Mouse (Mus musculus) macrophage (primary cell): ENCODE measurements around the gene Ppp1r14b. TPM values are rescaled to one million over a fixed set of nuclear protein-coding genes. Genes with fewer than 3 reads are reported as not detected.
A peak's percentile ranks its signal among the peaks of the same experiment; 100 is the strongest.

Experiments
- H3K27ac ChIP-seq: fragments of 350-480 bp; formaldehyde crosslinking; 2 replicates; pipeline ENCODE4 v1.9.0; 2021
- H3K36me3 ChIP-seq: fragments of 350-480 bp; formaldehyde crosslinking; 2 replicates; pipeline ENCODE4 v1.9.0; 2021; ENCODE audit errors: inconsistent target
- H3K4me3 ChIP-seq: fragments of 350-480 bp; formaldehyde crosslinking; 2 replicates; pipeline ENCODE4 v1.9.0; 2021; ENCODE audit errors: inconsistent target
- H3K79me2 ChIP-seq: fragments of 350-480 bp; formaldehyde crosslinking; 2 replicates; pipeline ENCODE4 v1.9.0; 2021; ENCODE audit errors: inconsistent target
- WGBS: methylation state at CpG from one replicate; pipeline ENCODE4 v1.1.7; 2026; ENCODE audit warnings: inconsistent platforms; ENCODE audit not compliant: missing documents; 5-methylcytosine and 5-hydroxymethylcytosine counted together
- polyA plus RNA-seq: library from polyadenylated mRNA; stranded (reverse); fragments of 250-400 nt; gene quantifications from 3 replicates; pipeline ENCODE4 v1.2.4, GENCODE M21; 2018; ENCODE audit warnings: inconsistent platforms
- total RNA-seq, 78 experiments: library from RNA; depleted of rRNA; stranded (reverse); fragments of 250-400 nt; gene quantifications; 1 replicate in 9 of 78; 2 replicates in 24 of 78; 3 replicates in 43 of 78; 4 replicates in 2 of 78; pipeline ENCODE4 v1.2.4; 2018; ENCODE audit warnings: inconsistent platforms in 56 of 78

The Ppp1r14b gene
- total RNA-seq (2018; cell fraction: chromatin; rRNA removed) = 10 to 100 TPM in 22 of 26 experiments, 1 to 10 TPM in 4; 5.2 to 52.6 (median 18.4) TPM
- 100 to 1,000 TPM in 19 of 26 experiments, 10 to 100 TPM in 7; 70.2 to 154 (median 105) TPM for total RNA-seq (2018; cell fraction: cytosol; rRNA removed)
- 10 to 100 TPM; 22.5 to 80.6 (median 39.4) TPM for total RNA-seq (2018; cell fraction: nucleus; rRNA removed)
- polyA plus RNA-seq = 51.9 to 204 TPM (median 81.4 TPM) in 3 replicates

DNA sequence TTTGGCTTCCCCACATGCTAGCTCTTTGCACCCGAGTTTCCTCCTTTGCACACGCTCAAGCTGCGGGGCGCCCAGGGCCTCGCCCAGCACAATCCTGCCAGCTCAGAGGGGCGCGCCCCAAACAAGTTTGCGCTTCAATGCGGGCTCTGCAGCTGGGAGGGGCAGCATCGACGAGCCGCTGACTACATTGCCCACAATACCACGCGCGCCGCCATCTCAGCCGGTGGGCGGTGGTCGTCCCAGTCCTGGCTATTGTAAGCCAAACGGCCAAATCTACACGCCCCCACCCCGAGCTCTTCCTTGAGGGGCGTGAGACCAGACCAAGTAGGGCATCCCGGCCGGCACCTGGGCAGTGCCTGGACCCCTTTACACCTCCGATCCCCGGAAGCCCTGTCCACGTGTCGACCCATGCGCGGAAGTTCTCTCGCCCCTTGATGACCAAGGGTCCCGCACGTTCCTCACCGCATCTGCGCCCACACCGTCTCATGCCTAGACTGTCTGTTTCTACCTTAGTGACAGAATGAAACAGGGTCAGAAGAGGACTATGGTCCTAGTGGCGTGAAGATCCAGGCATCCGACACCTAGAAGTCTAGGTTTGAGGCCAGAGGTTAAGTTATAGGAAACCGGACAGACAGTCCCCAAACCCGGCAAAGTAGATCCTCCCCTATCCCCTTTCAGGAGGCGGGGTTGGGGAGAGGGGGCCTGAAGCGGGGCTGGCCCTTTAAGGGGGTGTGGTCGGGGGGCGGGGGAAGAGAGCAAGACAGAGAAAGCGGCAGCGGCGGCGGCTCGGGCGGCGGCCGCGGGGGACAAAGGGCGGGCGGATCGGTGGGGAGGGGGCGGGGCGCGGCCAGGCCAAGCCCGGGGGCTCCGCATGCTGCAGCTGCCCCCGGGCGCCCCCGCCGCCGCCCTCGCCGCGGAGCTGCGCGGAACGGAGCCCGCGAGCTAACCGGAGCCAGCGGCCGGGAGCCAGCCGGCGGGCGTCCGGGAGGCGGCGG lies at the start of gene Ppp1r14b:
Ppp1r14b (plus strand) TSS at position 758 of the 995 bp plus-strand sequence.
- WGBS = under 1% methylated on average over 80 of the region's 84 CpGs
- H3K79me2 ChIP-seq = peaks cover 41% of the 10 kb centered on the region
- peak within 1 kb of the TSS; percentile 89 for H3K4me3 ChIP-seq
- peak within 1 kb of the TSS; percentile 73 for H3K27ac ChIP-seq
- H3K36me3 ChIP-seq = 0 out of 2 replicates have a peak, but pooled peaks cover 6% of the 10 kb centered on the region

DNA sequence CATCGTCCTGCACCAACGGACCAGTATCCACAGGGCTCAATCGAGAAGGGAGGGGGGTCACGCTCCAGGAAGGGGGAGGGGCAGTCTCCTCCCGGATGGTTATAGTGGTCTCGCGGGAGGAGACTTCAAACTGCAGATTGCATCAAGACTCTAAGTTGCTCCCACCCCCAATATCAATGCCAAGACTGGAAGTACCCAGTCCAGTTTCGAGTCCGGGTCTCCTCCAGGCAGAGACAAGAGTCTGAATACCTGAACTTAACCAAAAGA lies 49.5 kb upstream of the Ppp1r14b start, which contains the start of gene Catsperz:
Catsperz (minus strand) TSS at position 74 of the 267 bp plus-strand sequence.
- Histone ChIP-seq H3K4me3 (no peak within 1 kb of the TSS), H3K36me3 (no peaks in the 10 kb centered on the region), H3K27ac (no peak within 1 kb of the TSS), H3K79me2 (peaks cover 10% of the 10 kb centered on the region)
- 8% methylated on average over 9 of the region's 9 CpGs for WGBS

DNA sequence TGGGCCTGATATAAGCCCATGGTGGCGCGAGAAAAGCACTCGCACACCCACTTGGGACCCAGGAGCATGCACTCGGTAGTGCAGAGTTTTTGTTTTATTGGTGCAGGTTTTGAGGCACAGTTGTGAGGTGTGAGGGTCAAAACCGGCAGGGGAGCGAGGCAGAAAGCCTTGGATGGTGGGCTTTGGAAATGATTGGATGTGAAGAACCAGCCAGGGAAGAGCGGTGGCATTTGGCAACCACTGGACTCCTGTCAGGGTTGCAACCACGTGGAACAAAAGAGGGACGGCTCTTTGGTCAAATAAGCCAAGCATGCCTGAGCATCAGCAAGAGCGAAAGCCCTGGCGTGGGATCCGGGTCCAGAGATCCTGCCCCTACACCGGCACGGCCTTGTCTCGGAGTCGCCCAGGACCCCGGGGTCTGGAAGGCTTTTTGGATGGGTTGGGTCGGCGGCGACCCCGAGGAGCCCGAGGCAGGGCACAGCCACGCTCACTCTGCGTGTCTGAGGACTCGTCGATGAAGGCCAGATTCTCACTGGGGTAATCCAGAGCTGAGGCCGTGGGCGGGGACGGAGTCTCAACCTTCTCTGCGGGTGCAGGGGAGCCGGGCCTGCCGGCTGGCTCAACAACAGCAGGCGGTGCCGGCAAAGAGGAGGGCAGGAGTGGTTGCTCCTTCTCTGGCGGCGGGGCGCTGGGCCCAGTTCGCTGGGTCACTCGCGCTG lies 49.0 kb upstream of the Ppp1r14b start:
- peaks cover 5% of the 10 kb centered on the region for H3K79me2 ChIP-seq

DNA sequence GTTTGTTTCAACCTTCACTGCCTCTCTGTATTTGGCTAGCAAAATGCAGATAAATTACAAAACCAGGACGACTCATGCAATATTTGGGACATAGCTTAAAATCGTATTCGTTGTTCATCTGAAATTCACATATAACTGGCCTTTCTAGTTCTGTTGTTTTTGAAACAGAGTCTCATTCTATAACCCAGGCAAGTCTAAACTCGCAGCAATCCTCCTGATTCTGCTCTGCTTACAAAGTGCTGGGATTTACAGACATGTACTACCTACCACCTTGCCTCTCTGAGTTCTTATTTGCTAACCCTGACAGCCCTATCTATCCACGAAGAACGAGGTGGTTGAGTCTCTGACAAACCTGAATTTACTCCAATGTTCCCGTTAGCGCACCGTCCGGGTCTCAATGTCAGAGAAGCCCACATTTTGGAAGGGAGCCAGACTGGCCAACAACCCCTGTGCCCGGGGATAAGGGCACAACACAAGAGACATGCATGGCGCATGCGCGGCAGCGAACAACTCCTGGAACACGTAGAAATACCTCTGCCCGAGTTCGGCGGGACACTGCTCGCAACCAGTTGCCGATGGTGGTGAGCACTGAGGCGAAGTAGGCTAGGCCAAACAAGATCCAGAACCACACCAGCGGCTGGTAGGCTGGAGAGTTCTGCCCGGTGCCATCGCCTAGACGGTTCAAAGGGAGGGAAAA lies 48.1 kb upstream of the Ppp1r14b start:
- no peak overlapping the region for H3K4me3 ChIP-seq
- no peak overlapping the region for H3K27ac ChIP-seq
- no peaks in the 10 kb centered on the region for H3K36me3 ChIP-seq
- WGBS = 32% methylated on average over 26 of the region's 26 CpGs
- no peaks in the 10 kb centered on the region for H3K79me2 ChIP-seq

More for the DNA sequence above, 49.0 kb upstream of the Ppp1r14b start:
- no peaks in the 10 kb centered on the region for H3K36me3 ChIP-seq
- WGBS = 43% methylated on average over 33 of the region's 40 CpGs
- H3K4me3 ChIP-seq = no peak overlapping the region
- no peak overlapping the region for H3K27ac ChIP-seq

DNA sequence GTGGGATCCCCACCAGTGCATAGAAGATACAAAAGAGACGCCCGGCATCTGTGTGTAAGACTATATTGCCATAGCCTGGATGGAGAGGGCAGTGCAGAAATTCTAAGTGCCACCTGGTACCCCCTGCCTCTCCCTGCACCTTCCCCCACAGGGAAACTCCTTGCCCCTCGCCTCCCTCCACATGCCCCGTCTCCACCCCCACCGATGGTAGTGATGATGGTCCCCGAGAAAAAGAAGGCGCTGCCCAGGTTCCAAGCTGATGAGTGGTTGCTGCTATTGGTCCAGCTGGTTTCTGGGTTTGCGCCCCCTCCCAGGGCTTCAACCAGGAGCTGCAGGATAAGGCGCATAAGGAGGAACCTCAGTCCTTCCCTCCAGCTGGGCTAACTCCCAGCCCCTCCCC lies 46.7 kb upstream of the Ppp1r14b start:
- H3K79me2 ChIP-seq = no peaks in the 10 kb centered on the region
- WGBS = 29% methylated on average over 9 of the region's 9 CpGs
- H3K27ac ChIP-seq = no peak overlapping the region

DNA sequence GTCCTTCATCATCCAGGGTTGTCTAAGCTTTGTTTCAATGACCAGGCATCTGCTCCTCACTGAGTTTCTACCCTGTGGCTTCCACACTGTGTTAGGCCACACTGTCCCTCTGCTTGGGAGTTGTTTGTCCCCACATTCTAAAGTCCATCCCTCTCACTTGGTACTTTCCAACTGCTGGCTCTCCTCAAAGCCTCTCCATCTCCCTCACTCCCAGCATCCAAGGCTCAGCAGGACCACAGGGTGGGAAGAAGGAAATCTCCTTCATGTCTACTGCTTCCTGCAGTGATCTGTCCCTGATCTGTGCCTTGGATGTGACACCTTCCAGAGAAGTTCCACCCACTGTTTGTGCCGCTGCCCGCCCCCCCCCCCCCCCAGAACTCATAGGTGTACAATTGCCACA lies 43.8 kb upstream of the Ppp1r14b start:
- no CpG with 5 or more reads among the region's 2 CpGs for WGBS
- H3K27ac ChIP-seq = no peak overlapping the region

More for the DNA sequence above, 46.7 kb upstream of the Ppp1r14b start:
- Histone ChIP-seq H3K4me3 (no peak overlapping the region), H3K36me3 (no peaks in the 10 kb centered on the region)

DNA sequence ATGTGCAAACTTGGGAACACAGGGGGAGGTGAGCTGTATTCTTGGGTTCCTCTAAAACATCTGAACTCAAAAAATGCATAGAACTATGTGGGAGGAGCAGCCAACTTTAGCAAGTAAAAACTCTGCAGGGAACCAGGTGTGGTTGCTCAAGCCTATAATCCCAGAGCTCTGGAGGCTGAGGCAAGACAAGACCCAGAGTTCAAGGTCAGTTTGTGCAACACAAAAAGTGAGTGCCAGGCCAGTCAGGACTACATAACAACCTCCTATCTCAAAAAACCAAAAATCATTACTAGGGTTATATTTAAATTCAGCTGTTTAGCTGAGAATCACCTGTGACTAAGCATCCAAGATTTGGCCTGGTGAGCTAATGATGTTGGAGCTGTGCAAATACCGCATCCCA lies 42.8 kb upstream of the Ppp1r14b start:
- Histone ChIP-seq H3K27ac (no peak overlapping the region), H3K79me2 (no peaks in the 10 kb centered on the region), H3K36me3 (no peaks in the 10 kb centered on the region), H3K4me3 (no peak overlapping the region)
- 100% methylated on average over 1 of the region's 1 CpGs for WGBS

More for the DNA sequence above, 43.8 kb upstream of the Ppp1r14b start:
- no peaks in the 10 kb centered on the region for H3K79me2 ChIP-seq
- no peak overlapping the region for H3K4me3 ChIP-seq
- H3K36me3 ChIP-seq = no peaks in the 10 kb centered on the region

DNA sequence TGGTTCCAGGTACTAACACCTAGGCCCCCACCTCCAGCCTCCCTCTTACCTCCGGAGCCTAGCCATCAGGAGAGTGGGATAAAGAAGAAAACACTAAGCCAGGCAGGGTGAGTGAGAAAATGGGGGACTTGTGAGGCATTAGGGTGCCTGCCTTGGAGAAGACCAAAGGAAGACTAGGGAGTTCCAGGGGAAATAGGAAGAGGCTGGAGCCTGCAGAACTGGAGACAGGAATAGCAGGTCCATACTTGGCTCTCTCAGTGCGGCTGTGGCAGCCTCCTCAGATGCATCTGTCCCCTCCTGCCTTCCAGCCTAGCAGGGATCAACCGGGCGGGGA lies 41.7 kb upstream of the Ppp1r14b start:
- 47% methylated on average over 4 of the region's 4 CpGs for WGBS
- Histone ChIP-seq H3K36me3 (no peaks in the 10 kb centered on the region; the same call in 1 of the 2 replicates), H3K4me3 (no peak overlapping the region), H3K79me2 (no peaks in the 10 kb centered on the region), H3K27ac (no peak overlapping the region)

DNA sequence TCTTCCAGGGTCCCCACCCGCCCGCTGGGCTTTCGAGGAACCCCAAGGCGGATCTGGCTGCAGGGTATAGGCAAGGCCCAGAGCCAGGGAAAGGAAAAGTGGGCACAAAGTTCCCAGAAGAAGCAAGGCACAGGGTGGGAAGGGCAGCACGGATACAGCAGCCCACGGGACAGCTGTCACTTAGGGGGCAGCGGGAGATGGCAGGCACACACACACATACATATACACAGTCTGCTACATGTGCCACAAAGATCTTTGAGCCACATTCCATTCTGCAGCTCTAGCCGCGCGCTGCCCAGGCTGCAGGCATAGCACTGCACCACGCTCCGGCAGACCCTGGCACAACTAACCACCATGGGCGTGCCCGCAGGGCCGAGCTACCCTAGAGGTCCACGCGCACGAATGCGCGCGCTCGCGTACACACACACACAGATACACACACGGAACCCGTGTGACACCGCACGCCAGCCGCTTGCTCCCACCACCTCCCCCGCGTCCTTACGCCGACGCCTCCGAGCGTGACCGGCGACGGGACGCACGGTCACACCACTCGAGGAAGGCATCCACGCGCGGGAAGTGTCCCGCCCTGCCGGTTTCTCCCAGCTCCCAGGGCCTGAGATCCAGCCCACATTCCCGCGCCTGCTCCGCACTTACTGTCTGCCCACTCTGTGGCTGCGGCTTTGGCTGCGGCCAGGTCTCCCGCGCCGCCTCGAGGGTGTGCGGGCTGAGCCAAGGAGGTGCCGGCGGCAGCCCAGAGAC lies 41.2 kb upstream of the Ppp1r14b start:
- H3K4me3 ChIP-seq = no peak overlapping the region
- 9% methylated on average over 50 of the region's 58 CpGs for WGBS
- no peak overlapping the region for H3K27ac ChIP-seq
- H3K79me2 ChIP-seq = no peaks in the 10 kb centered on the region
- H3K36me3 ChIP-seq = no peaks in the 10 kb centered on the region; the same call in 1 of the 2 replicates

DNA sequence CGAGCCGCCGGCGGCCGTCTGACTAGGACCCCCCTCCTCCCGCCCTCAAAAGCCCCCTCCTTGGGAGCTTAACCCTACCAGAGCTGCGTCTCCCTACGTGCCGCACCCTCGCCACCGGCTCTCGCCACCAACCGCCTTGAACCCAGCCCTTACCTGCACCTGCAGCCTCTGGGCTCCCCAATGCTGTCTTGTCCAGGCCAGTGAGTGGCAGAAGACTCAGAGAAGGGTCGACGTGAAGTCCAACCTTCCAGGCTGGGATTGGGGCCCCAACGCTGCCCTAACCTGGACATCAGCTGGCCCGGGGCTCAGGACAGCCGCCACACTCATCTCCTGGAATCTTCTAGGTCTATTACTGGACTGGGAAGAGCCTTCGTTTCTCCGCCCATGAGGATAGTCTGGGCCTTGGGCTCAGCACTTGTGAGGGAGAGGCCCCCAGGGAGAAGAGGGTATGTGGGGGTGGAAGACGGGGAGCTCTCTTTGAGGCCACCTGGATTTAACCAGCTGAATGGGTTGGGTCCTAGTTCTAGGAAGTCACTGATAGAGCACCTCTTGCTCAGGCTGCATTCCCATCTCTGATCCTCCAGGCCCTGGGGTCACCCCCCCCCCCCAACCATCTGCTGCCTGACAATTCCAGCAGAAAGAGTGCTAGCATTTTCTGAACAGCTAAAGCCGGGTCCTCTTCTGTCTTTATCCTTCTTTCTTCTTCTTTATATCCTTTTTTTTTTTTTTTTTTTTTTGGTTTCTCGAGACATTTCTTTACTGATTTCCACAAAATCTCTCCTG lies 40.4 kb upstream of the Ppp1r14b start, which contains the start of gene Kcnk4:
Kcnk4 (minus strand) TSS at position 321 of the 783 bp plus-strand sequence.
- WGBS = 28% methylated on average over 22 of the region's 23 CpGs
- H3K4me3 ChIP-seq = no peak within 1 kb of the TSS
- no peaks in the 10 kb centered on the region; the same call in 1 of the 2 replicates for H3K36me3 ChIP-seq
- H3K27ac ChIP-seq = no peak within 1 kb of the TSS
- no peaks in the 10 kb centered on the region for H3K79me2 ChIP-seq

DNA sequence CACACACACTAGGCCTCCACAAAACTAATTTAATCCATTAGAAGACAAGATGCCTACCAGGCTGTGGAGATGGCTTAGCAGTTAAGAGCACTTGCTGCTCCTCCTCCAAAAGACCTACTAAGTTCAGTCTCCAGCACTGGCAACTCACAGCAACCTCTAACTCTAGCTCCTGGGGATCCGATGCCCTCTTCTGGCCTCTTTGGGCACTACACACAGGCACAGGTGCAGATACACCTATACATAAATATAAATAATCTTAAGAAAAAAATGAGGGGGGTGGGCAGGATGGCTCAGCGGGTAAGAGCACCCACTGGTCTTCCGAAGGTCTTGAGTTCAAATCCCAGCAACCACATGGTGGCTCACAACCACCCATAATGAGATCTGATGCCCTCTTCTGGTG lies 38.5 kb upstream of the Ppp1r14b start:
- Histone ChIP-seq H3K79me2 (no peaks in the 10 kb centered on the region), H3K27ac (no peak overlapping the region), H3K4me3 (no peak overlapping the region), H3K36me3 (no peaks in the 10 kb centered on the region; the same call in 1 of the 2 replicates)
- WGBS = 31% methylated on average over 3 of the region's 3 CpGs

DNA sequence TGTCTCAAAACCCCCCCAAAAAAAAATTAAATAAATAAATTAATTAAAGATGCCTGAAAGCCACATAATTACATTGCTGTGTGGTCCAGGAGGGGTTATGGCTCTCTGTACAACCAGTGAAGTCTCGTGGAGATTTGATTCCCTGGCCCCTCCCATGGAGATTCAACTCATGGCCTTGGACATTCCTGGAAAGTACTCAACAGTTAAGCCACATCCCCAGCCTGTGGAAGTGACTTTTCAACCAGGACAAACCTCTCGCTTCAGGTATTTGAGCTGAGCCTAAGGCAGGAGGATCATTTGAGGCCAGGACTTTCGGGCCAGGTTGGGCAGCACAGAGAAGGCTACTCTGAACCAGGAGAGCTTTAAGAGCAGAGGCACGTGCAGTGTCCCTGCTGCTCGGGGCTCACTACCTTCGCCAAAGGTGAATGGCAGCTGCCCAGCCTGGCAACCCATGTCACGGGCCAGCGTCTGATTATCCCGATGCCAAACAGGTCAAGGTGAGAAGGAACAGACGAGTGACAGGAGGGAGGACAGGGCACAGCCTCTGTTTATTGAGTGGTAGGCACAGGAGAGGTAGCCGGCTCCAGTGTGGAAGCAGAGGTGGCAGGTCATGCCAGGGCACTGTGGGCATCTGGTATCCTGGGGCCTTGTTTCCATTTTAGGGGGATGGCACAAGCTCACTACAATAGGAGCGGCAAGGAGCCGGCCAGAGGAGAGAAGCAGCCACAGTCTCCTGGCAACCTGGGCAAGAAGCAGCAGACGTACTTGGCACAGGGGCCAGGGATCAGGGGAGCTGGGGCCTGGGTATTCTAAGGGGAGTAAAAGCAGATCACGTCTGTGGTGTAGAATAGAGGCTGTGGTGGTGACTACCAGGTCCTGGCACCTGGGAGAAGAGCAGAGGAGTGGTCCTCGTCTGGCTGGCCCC lies 37.0 kb upstream of the Ppp1r14b start:
- peaks cover 4% of the 10 kb centered on the region for H3K79me2 ChIP-seq
- H3K36me3 ChIP-seq = no peaks in the 10 kb centered on the region; the same call in 1 of the 2 replicates
- H3K4me3 ChIP-seq = no peak overlapping the region
- WGBS = 94% methylated on average over 16 of the region's 16 CpGs
- H3K27ac ChIP-seq = no peak overlapping the region
